ENCODE assay signal across 8 mouse cellular contexts in the genomic region with DNA sequence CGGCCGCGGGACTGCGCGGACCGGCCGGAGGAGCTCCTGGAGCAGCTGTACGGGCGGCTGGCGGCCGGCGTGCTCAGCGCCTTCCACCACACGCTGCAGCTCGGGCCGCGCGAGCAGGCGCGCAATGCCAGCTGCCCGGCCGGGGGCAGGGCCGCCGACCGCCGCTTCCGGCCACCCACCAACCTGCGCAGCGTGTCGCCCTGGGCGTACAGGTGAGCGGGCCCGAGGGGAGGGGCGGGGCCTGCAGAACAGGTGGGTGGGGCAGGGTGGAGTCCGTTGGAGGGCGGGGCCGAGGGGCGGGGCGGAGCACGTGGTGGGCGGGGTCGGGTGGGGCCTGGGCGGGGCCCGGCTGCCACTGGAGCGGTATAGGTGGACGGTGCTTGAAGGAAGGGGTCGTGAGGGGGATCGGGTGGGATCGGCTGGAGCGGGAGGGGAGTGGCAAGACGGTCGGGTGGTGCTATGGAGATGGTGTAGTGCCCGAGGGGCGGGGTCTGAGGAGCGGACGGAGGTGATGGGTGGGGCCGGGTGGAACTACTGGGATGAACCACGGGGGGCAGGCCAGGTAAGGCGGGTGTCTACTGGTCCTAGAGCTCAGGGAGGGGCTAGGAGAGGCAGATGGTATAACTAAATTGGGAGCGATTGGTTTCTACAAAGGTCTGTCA. TPM values are rescaled to one million over a fixed set of nuclear protein-coding genes. Genes with fewer than 3 reads are reported as not detected.
DNase-seq lines count a peak whose midpoint lies in the region; ATAC-seq and TF ChIP-seq lines count a peak whose summit lies in the region.

No protein-coding gene starts in this region.

- peak overlapping the region; percentile 70 for H3K9ac ChIP-seq in intestine, postnatal 0 days (ENCODE audit: low read depth, low read length)

- H3K9me3 ChIP-seq in intestine, postnatal 0 days (ENCODE audit: control insufficient read depth) = no peaks in the 10 kb centered on the region
- H3K9me3 ChIP-seq in limb, embryonic 10.5 days (replicated peaks) = no peaks in the 10 kb centered on the region
- no peaks in the 10 kb centered on the region for H3K9me3 ChIP-seq in midbrain, embryonic 10.5 days (replicated peaks)

- H3K4me3 ChIP-seq in cortical plate, adult 2 months (ENCODE audit: insufficient read depth, low read length) = peak overlapping the region; percentile 89
- peak overlapping the region; percentile 76 for H3K4me3 ChIP-seq in intestine, postnatal 0 days (ENCODE audit: low read depth, low read length)
- H3K4me3 ChIP-seq in limb, embryonic 10.5 days = peak overlapping the region; percentile 86
- peak overlapping the region; percentile 84 for H3K4me3 ChIP-seq in midbrain, embryonic 10.5 days

- WGBS in intestine, postnatal 0 days = under 1% methylated on average over 54 of the region's 60 CpGs
- WGBS in limb, embryonic 10.5 days = 1% methylated on average over 59 of the region's 60 CpGs
- WGBS in midbrain, embryonic 10.5 days = 2% methylated on average over 50 of the region's 60 CpGs

- ATAC-seq in intestine, postnatal 0 days = peak; percentile 91
- ATAC-seq in monocyte, adult 5-6 weeks (replicated peaks; ENCODE audit: insufficient number of reproducible peaks, low FRiP score, low TSS enrichment, poor library complexity, severe bottlenecking) = no peak

- peak; percentile 61 to 66 for DNase-seq in adrenal gland, adult 18-20 months (ENCODE audit: low spot score in 2 of 2)
- DNase-seq in gastrocnemius, postnatal 14 days = peak; percentile 58
- peak; percentile 88 for DNase-seq in limb, embryonic 10.5 days (ENCODE audit: low spot score)
- peak; percentile 73 for DNase-seq in midbrain, embryonic 10.5 days (ENCODE audit: low spot score)
- DNase-seq in right cerebral cortex, postnatal 4 days = peak; percentile 63

- no peak for TF ChIP-seq CTCF in cortical plate, adult 2 months (IDR thresholded peaks at IDR 0.05; ENCODE audit: extremely low read depth, insufficient read depth, low read length)
- TF ChIP-seq CTCF in intestine, postnatal 0 days (IDR thresholded peaks at IDR 0.05; ENCODE audit: low read depth) = peak; percentile 48

- peak overlapping the region; percentile 96 for H3K4me2 ChIP-seq in intestine, postnatal 0 days (replicated peaks; ENCODE audit: low read depth)

- H3K4me1 ChIP-seq in cortical plate, adult 2 months (ENCODE audit: control insufficient read depth, insufficient read depth, low read length) = peaks cover 9% of the 10 kb centered on the region; the same call in 1 of the 2 replicates
- H3K4me1 ChIP-seq in intestine, postnatal 0 days (replicated peaks; ENCODE audit: control insufficient read depth, insufficient read depth, low read length) = peaks cover 4% of the 10 kb centered on the region; the same call in 1 of the 2 replicates
- H3K4me1 ChIP-seq in limb, embryonic 10.5 days = peaks cover 22% of the 10 kb centered on the region
- peaks cover 31% of the 10 kb centered on the region for H3K4me1 ChIP-seq in midbrain, embryonic 10.5 days

- H3K27me3 ChIP-seq in intestine, postnatal 0 days (replicated peaks; ENCODE audit: control insufficient read depth, insufficient read depth, low read length) = no peaks in the 10 kb centered on the region
- peaks cover 48% of the 10 kb centered on the region for H3K27me3 ChIP-seq in limb, embryonic 10.5 days (ENCODE audit: low read depth, poor library complexity, severe bottlenecking)
- H3K27me3 ChIP-seq in midbrain, embryonic 10.5 days (ENCODE audit: low read depth, poor library complexity, severe bottlenecking) = peaks cover 67% of the 10 kb centered on the region

- H3K36me3 ChIP-seq in intestine, postnatal 0 days (ENCODE audit: control insufficient read depth, insufficient read depth) = no peaks in the 10 kb centered on the region
- H3K36me3 ChIP-seq in limb, embryonic 10.5 days = no peaks in the 10 kb centered on the region
- H3K36me3 ChIP-seq in midbrain, embryonic 10.5 days = no peaks in the 10 kb centered on the region

- H3K27ac ChIP-seq in cortical plate, adult 2 months (ENCODE audit: insufficient read depth, low read length) = peak overlapping the region; percentile 88
- peak overlapping the region; percentile 87 for H3K27ac ChIP-seq in intestine, postnatal 0 days (ENCODE audit: low read depth, low read length)
- peak overlapping the region; percentile 80 for H3K27ac ChIP-seq in limb, embryonic 10.5 days
- peak overlapping the region; percentile 81 for H3K27ac ChIP-seq in midbrain, embryonic 10.5 days (replicated peaks)

- intact Hi-C loops in gastrocnemius, postnatal 14 days (cut with DNase I; ENCODE audit: low total_unique reads) = loop anchor here (10.0 kb wide), 1 partner anchor 101 kb away; the partner anchor contains the start of gene Ift88

- TF ChIP-seq POLR2A in cortical plate, adult 2 months (IDR thresholded peaks at IDR 0.05; ENCODE audit: extremely low read depth, insufficient read depth, low read length) = no peak

RNA-seq across cellular contexts. Expression of gene Il17d, which starts 0.9 kb away (rescaled TPM):
- total RNA-seq in adrenal gland, adult 18-20 months (2021) = 1 to 10 TPM; 2.8 to 3.6 TPM
- polyA plus RNA-seq in cortical plate, adult 2 months (2012; rRNA removed) = 23.9 and 24.8 TPM in 2 replicates
- total RNA-seq in gastrocnemius, postnatal 14 days (2021) = 1 to 10 TPM; 4.8 to 6.4 TPM
- 7.2 and 7.8 TPM in 2 replicates for polyA plus RNA-seq in intestine, postnatal 0 days (2015; fragmentation: Nextera tagmentation; extraction: Ambion mirVana)
- 0.26 and 0.95 TPM in 2 replicates for polyA plus RNA-seq in limb, embryonic 10.5 days (2016; fragmentation: Nextera tagmentation; extraction: Ambion mirVana)
- 0.74 and 1.4 TPM in 2 replicates for polyA plus RNA-seq in midbrain, embryonic 10.5 days (2016; fragmentation: Nextera tagmentation; extraction: Ambion mirVana)
- total RNA-seq in monocyte, adult 5-6 weeks (2017) = not detected in 3 replicates

RNA-seq across cellular contexts. Expression of gene Eef1akmt1, which starts 45.9 kb away (rescaled TPM):
- 10 to 100 TPM; 24.6 to 28.4 TPM for total RNA-seq in adrenal gland, adult 18-20 months (2021)
- 49.3 and 53.2 TPM in 2 replicates for polyA plus RNA-seq in cortical plate, adult 2 months (2012; rRNA removed)
- total RNA-seq in gastrocnemius, postnatal 14 days (2021) = 10 to 100 TPM; 21.9 to 31.0 TPM
- 53.2 and 56.6 TPM in 2 replicates for polyA plus RNA-seq in intestine, postnatal 0 days (2015; fragmentation: Nextera tagmentation; extraction: Ambion mirVana)
- 115 and 132 TPM in 2 replicates for polyA plus RNA-seq in limb, embryonic 10.5 days (2016; fragmentation: Nextera tagmentation; extraction: Ambion mirVana)
- 91.0 and 110 TPM in 2 replicates for polyA plus RNA-seq in midbrain, embryonic 10.5 days (2016; fragmentation: Nextera tagmentation; extraction: Ambion mirVana)
- total RNA-seq in monocyte, adult 5-6 weeks (2017) = 6.9 to 17.5 TPM (median 7.5 TPM) in 3 replicates
